Mouse (Mus musculus) c-Kit-positive CD71-positive TER-119-negative erythroid progenitor cells, embryonic 14.5 days (primary cell): ENCODE data around the gene Idh1.

Experiments
- DNase-seq: peaks from one replicate; pipeline ENCODE4 v3.0.0-alpha.2; 2013; ENCODE audit warnings: low read depth

The Idh1 gene

GRCm38 (mm10) chr1:65176912-65177311 lies 9.4 kb downstream of the Idh1 start:
- DNase-seq: no peak

GRCm38 (mm10) chr1:65176171-65176570 lies 10.1 kb downstream of the Idh1 start:
- DNase-seq: no peak

- DNase-seq: no peak
Measured at GRCm38 (mm10) chr1:65173716-65174115, 12.6 kb downstream of the Idh1 start.

GRCm38 (mm10) chr1:65171579-65171978 lies 14.7 kb downstream of the Idh1 start:
- no peak for DNase-seq

GRCm38 (mm10) chr1:65169947-65170346 lies 16.4 kb downstream of the Idh1 start:
- DNase-seq: no peak

GRCm38 (mm10) chr1:65169536-65169935 lies 16.8 kb downstream of the Idh1 start:
- DNase-seq: no peak

- DNase-seq: no peak
Measured at GRCm38 (mm10) chr1:65167496-65167895, 18.8 kb downstream of the Idh1 start.

GRCm38 (mm10) chr1:65162210-65162609 lies 24.1 kb downstream of the Idh1 start:
- DNase-seq: no peak

GRCm38 (mm10) chr1:65156111-65156510 lies 30.2 kb downstream of the Idh1 start:
- no peak for DNase-seq

- DNase-seq: no peak
Measured at GRCm38 (mm10) chr1:65154814-65155213, 31.5 kb downstream of the Idh1 start.

GRCm38 (mm10) chr1:65147971-65148370 lies 38.3 kb downstream of the Idh1 start:
- DNase-seq: no peak

GRCm38 (mm10) chr1:65147326-65147725 lies 39.0 kb downstream of the Idh1 start:
- DNase-seq: no peak

- no peak for DNase-seq
Measured at GRCm38 (mm10) chr1:65146601-65147000, 39.7 kb downstream of the Idh1 start.

- DNase-seq: no peak
Measured at GRCm38 (mm10) chr1:65144783-65145182, 41.5 kb downstream of the Idh1 start.

GRCm38 (mm10) chr1:65137560-65137959 lies 48.7 kb downstream of the Idh1 start:
- no peak for DNase-seq

GRCm38 (mm10) chr1:65132833-65133232 lies 53.5 kb downstream of the Idh1 start:
- no peak for DNase-seq

- no peak for DNase-seq
Measured at GRCm38 (mm10) chr1:65131671-65132070, 54.6 kb downstream of the Idh1 start.

GRCm38 (mm10) chr1:65130226-65130625 lies 56.1 kb downstream of the Idh1 start:
- DNase-seq: no peak

- no peak for DNase-seq
Measured at GRCm38 (mm10) chr1:65129634-65130180, 56.6 kb downstream of the Idh1 start.

GRCm38 (mm10) chr1:65122574-65123372 lies 63.5 kb downstream of the Idh1 start, which contains the start of gene D630023F18Rik:
D630023F18Rik (minus strand) TSS chr1:65123214.
- DNase-seq: no peak

- DNase-seq: no peak
Measured at GRCm38 (mm10) chr1:65119438-65119837, 66.9 kb downstream of the Idh1 start, which contains the start of gene Gm28845. Gm28845 (minus strand) TSS chr1:65119558.

GRCm38 (mm10) chr1:65118150-65118913 lies 68.0 kb downstream of the Idh1 start:
- no peak for DNase-seq
